Mouse (Mus musculus) adrenal gland, postnatal 25 days (tissue): ENCODE measurements around the gene Zbtb42. TPM values are rescaled to one million over a fixed set of nuclear protein-coding genes. Genes with fewer than 3 reads are reported as not detected.

Source experiments
- DNase-seq: peaks from one replicate; pipeline ENCODE4 v3.0.0; 2021; ENCODE audit warnings: mixed read lengths
- total RNA-seq: library from RNA; stranded (reverse); gene quantifications from 2 replicates; pipeline ENCODE4 v1.2.3, GENCODE M21; 2021

Gene Zbtb42
- total RNA-seq, 1 experiment from 2014 or later: 12.8 TPM

GRCm38 (mm10) chr12:112661327-112661605, 17.4 kb upstream of the Zbtb42 start:
- no peak for DNase-seq

- DNase-seq: no peak
Observed at GRCm38 (mm10) chr12:112661851-112662250, 16.8 kb upstream of the Zbtb42 start.

- DNase-seq: no peak
Observed at GRCm38 (mm10) chr12:112663303-112663702, 15.3 kb upstream of the Zbtb42 start.

- DNase-seq: no peak
Observed at GRCm38 (mm10) chr12:112663716-112664115, 14.9 kb upstream of the Zbtb42 start.

- no peak for DNase-seq
Observed at GRCm38 (mm10) chr12:112664124-112664523, 14.5 kb upstream of the Zbtb42 start.

- DNase-seq: no peak
Observed at GRCm38 (mm10) chr12:112664656-112665055, 14.0 kb upstream of the Zbtb42 start.

- peak; percentile 79 for DNase-seq
Observed at GRCm38 (mm10) chr12:112665445-112665844, 13.2 kb upstream of the Zbtb42 start.

GRCm38 (mm10) chr12:112665881-112666544, 12.6 kb upstream of the Zbtb42 start:
- DNase-seq: no peak

GRCm38 (mm10) chr12:112667619-112668297, 10.9 kb upstream of the Zbtb42 start:
- DNase-seq: peak; percentile 56

- DNase-seq: peak; percentile 79
Observed at GRCm38 (mm10) chr12:112670718-112671393, 7.8 kb upstream of the Zbtb42 start.

GRCm38 (mm10) chr12:112671891-112672290, 6.7 kb upstream of the Zbtb42 start:
- DNase-seq: no peak

GRCm38 (mm10) chr12:112672744-112673575, 5.7 kb upstream of the Zbtb42 start:
- DNase-seq: peak; percentile 60

- peak; percentile 55 for DNase-seq
Observed at GRCm38 (mm10) chr12:112673576-112674091, 5.0 kb upstream of the Zbtb42 start.

GRCm38 (mm10) chr12:112674132-112675011, 4.3 kb upstream of the Zbtb42 start, which contains the start of gene Akt1:
Gene Akt1, minus strand, starts transcription at chr12:112674884.
- DNase-seq: peak; percentile 76

GRCm38 (mm10) chr12:112675245-112676035, 3.2 kb upstream of the Zbtb42 start:
- DNase-seq: peak; percentile 86

GRCm38 (mm10) chr12:112677076-112677475, 1.6 kb upstream of the Zbtb42 start:
- peak; percentile 65 for DNase-seq

- DNase-seq: no peak
Observed at GRCm38 (mm10) chr12:112677943-112678554, 579 bp upstream of the Zbtb42 start.

- DNase-seq: peak; percentile 47
Observed at GRCm38 (mm10) chr12:112679027-112679996, 684 bp downstream of the Zbtb42 start.

GRCm38 (mm10) chr12:112683351-112683750, 4.7 kb downstream of the Zbtb42 start:
- no peak for DNase-seq
